Mouse (Mus musculus) T-cell, adult 66 days (primary cell): ENCODE data around the gene 1700030K09Rik. TPM values are rescaled to one million over a fixed set of nuclear protein-coding genes. Genes with fewer than 3 reads are reported as not detected.

Experiments
- total RNA-seq, 2 experiments: library from RNA; stranded (reverse); gene quantifications; 3 replicates in 1 of 2; 4 replicates in 1 of 2; pipeline ENCODE4 v1.2.4; 2023

1700030K09Rik gene
- 1 to 10 TPM; 5.7 to 6.7 TPM for total RNA-seq

DNA sequence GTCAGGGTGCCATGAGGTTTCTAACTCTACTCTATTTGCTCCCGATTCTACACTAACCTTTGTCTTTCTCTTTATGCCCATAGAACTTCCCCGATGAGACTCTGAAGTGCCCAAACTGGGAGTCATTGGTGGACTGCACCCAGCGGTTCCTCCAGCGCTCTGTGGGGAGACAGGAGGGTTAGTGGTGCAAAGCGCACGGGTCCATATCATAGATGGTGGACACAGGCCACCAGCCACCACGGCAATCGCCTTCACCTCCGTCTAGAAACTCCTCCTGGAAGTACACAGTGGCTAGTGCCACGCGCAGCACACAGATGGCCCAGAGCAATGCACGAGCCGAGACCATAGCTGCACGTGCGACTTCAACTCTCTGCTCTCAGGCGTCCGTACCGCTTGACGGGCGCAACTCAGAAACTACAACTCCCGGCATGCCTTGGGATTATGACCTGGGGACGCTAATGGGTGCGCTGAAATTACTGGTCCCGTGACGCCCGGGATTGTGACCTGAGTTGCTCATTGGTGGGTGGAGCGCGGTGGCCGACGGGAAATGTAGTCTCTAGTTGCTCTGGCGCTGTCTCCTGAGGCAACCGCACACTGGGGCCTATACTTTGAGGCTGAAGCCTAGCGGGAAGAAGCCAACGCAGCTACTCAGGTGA, at the start of gene 1700030K09Rik, which contains the start of gene Calr3:
Gene 1700030K09Rik (plus strand): TSS at position 543 of the 656 bp plus-strand sequence.
Gene Calr3 (minus strand): TSS at position 533 of the 656 bp plus-strand sequence.

GRCm38 (mm10) chr8:72421362-72422335, 22.0 kb upstream of the 1700030K09Rik start, which contains the start of gene Eps15l1:
TSS of gene Eps15l1 (minus strand) at chr8:72421460.

DNA sequence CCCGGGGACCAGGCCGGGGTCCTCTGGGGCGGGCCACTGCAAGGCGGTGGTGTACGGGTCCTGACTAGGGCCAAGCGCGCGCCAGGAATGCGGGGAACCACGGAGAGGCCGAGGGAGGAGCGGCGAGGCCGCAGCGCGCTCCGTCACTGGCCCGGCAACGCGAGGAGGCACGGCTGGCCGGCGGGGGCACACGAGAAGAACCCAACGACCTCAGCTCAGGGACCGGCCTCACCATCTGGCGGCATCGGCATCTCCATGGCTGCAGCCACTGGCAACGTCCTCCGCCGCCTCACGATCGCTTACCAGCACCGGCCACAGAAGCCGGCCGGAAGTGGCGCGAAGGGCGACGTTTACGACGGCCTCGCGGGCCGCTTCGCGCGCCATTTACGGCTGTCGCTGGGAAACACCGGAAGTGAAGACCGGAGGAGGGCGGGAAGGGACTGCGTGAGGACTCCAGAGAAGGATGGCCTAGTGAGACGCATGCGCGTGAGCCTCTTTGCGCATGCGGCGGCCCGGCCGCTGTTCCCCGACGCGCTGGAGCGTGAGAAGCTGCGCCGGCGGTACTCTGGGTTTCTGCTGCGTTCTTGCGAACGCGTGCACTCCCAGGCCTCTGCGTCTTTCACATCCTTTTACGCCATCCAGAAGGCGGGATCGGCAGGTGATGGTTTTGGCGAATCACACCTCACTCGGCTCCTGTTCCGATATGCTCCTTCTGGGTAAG, 31.3 kb downstream of the 1700030K09Rik start, which contains the start of gene Cherp:
Gene Cherp (minus strand): TSS at position 401 of the 721 bp plus-strand sequence.

GRCm38 (mm10) chr8:72491680-72492621, 48.3 kb downstream of the 1700030K09Rik start, which contains the start of gene Slc35e1:
TSS of gene Slc35e1 (minus strand) at chr8:72492614.

Other genes starting within 250 kb of the 1700030K09Rik start
- 1 to 10 TPM in 1 of 2 experiments, not detected in 1; 1.5 TPM for gene Cib3, start 231.0 kb upstream of the 1700030K09Rik start, total RNA-seq
- gene Gm11034, start 230.2 kb upstream of the 1700030K09Rik start, total RNA-seq, result not detected
- 10 to 100 TPM; 54.1 to 54.9 TPM for gene Fam32a, start 224.2 kb upstream of the 1700030K09Rik start, total RNA-seq
- gene Ap1m1, start 203.9 kb upstream of the 1700030K09Rik start, total RNA-seq, result 100 to 1,000 TPM; 117 to 124 TPM
- gene Gm10282, start 138.6 kb upstream of the 1700030K09Rik start, total RNA-seq, result 10 to 100 TPM; 15.0 to 16.2 TPM
- 1,000 to 10,000 TPM in 1 of 2 experiments, 100 to 1,000 TPM in 1; 952 to 1,053 TPM for gene Klf2, start 124.8 kb upstream of the 1700030K09Rik start, total RNA-seq
- gene Eps15l1, start 22.4 kb upstream of the 1700030K09Rik start, total RNA-seq, result 100 to 1,000 TPM; 106 to 110 TPM
- under 1 TPM; 0.33 to 0.52 TPM for gene Calr3, start within 50 bp of the 1700030K09Rik start, total RNA-seq
- 100 to 1,000 TPM; 114 to 129 TPM for gene Cherp, start 31.3 kb downstream of the 1700030K09Rik start, total RNA-seq
- gene Slc35e1, start 48.7 kb downstream of the 1700030K09Rik start, total RNA-seq, result 10 to 100 TPM; 64.2 to 69.5 TPM
- 10 to 100 TPM; 17.8 to 18.6 TPM for gene Med26, start 104.4 kb downstream of the 1700030K09Rik start, total RNA-seq
- gene Smim7, start 127.2 kb downstream of the 1700030K09Rik start, total RNA-seq, result 100 to 1,000 TPM in 1 of 2 experiments, 10 to 100 TPM in 1; 99.1 to 125 TPM
- gene Tmem38a, start 128.2 kb downstream of the 1700030K09Rik start, total RNA-seq, result 1 to 10 TPM; 2.6 to 3.1 TPM
- under 1 TPM; 0.17 to 0.62 TPM for gene Nwd1, start 202.8 kb downstream of the 1700030K09Rik start, total RNA-seq